Mouse (Mus musculus) spleen, adult 2 months (tissue): ENCODE data around the gene Pwp2.

Experiments
- CTCF ChIP-seq: fragments of 200-500 bp; IDR thresholded peaks from 2 replicates; pipeline ENCODE4 v1.5.1; 2011; ENCODE audit warnings: mild to moderate bottlenecking, inconsistent platforms; ENCODE audit not compliant: insufficient read depth, insufficient read length, insufficient replicate concordance; ENCODE audit errors: extremely low read depth
- POLR2A ChIP-seq: fragments of 200-500 bp; IDR thresholded peaks from 2 replicates; pipeline ENCODE4 v1.6.1; 2011; ENCODE audit warnings: low read depth, low read length, inconsistent platforms

GRCm38 (mm10) chr10:78169281-78170042, 15.5 kb downstream of the Pwp2 start, which contains the start of gene D10Jhu81e:
- TF ChIP-seq CTCF, result no peak
- TF ChIP-seq POLR2A, result peak; percentile 76
